Mouse (Mus musculus): ENCODE measurements around the gene Ccdc91. TPM values are rescaled to one million over a fixed set of nuclear protein-coding genes. Genes with fewer than 3 reads are reported as not detected.

Gene Ccdc91
- polyA plus RNA-seq (2015; fragmentation: Nextera tagmentation; extraction: Ambion mirVana): 45.5 and 49.0 TPM in 2 replicates

DNA sequence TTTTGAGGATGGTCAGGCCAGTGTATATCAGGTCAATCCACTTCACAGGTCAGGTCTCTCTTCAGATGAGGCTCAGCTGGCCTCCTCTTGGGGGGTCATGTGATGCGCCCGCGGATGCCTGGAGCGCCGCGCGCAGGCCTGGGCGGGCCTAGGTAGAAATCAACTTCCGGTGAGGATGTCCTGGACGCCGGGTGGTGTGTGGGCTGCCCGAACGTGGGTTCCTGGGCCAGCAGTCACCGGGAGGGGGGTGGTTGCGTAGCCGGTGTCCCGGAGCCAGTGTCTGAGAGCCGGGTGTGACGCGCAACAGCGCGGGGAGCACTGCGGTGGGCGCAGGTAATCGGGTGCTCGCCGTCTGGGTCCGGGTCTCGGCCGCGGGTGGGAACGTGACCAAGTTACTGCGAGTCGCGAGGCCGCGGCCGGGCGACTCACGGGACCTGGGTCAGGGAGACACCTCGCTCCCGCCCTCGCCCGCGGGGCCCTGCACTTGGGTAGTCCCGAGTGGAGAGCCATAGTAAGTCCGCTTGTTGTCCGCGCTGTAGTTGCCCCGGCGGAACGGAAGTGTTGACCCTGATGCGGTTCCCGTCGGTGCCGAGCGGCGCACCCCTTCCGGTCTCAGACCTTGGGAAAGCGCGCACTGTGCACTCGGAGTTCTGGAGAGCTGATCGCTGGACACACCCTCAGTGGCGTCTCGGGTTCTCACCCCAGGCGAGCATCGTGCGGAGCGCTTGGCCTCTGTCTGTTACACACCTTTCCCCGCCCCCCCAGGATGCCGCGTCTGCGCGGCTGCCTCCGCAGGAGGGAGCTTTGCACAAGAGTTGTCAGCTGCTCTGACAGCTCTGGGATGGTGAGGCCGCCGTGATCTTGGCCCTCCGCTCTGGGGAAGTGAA, at the start of gene Ccdc91:
Ccdc91 (plus strand) TSS at position 102 of the 887 bp plus-strand sequence.
- peak within 1 kb of the TSS; percentile 71 for H3K9ac ChIP-seq (replicated peaks)
- no peaks in the 10 kb centered on the region for H3K9me3 ChIP-seq (replicated peaks)
- no peaks in the 10 kb centered on the region for H3K36me3 ChIP-seq
- H3K4me2 ChIP-seq: peak within 1 kb of the TSS; percentile 81
- under 1% methylated on average over 78 of the region's 78 CpGs for WGBS
- H3K27ac ChIP-seq (replicated peaks): peak within 1 kb of the TSS; percentile 83
- peak within 1 kb of the TSS; percentile 66 for H3K4me3 ChIP-seq (replicated peaks)
- H3K27me3 ChIP-seq (replicated peaks): no peaks in the 10 kb centered on the region; the same call in 1 of the 2 replicates
- ATAC-seq (ENCODE audit: low FRiP score): peak; percentile 97
- peaks cover 15% of the 10 kb centered on the region for H3K4me1 ChIP-seq

DNA sequence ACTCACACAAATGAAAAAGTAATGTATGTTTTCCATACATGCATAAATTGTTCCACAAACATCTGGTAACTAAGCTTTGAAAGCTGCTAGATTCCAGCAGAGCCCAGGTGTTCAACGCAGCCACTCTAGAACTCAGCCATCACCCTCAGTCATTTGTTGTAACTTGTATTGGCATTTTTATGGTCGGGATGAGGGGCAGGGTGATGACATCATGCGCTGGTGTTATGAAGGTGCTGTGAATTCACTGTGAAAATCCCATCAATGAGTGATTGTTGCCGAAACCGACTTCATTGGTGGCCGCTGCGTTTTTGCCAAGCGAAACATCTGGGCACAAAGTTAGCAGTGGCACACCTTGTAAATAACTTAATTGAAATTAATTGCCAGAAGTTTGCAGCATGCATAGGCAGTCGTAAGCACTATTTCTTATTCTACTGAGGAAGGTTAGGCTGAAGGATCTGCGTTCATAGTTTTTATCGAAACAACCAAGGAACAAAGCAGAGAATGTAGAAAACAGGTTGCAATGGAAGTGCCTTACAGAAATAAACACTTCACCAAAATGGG, 48.6 kb upstream of the Ccdc91 start:
- WGBS: 87% methylated on average over 11 of the region's 11 CpGs
- H3K9me3 ChIP-seq (replicated peaks): no peaks in the 10 kb centered on the region
- no peak overlapping the region for H3K9ac ChIP-seq (replicated peaks)
- H3K4me2 ChIP-seq: no peak overlapping the region
- no peak overlapping the region for H3K27ac ChIP-seq (replicated peaks)
- H3K4me1 ChIP-seq: no peaks in the 10 kb centered on the region
- no peak overlapping the region for H3K4me3 ChIP-seq (replicated peaks)
- H3K36me3 ChIP-seq: no peaks in the 10 kb centered on the region
- ATAC-seq (ENCODE audit: low FRiP score): no peak
- no peaks in the 10 kb centered on the region for H3K27me3 ChIP-seq (replicated peaks)

DNA sequence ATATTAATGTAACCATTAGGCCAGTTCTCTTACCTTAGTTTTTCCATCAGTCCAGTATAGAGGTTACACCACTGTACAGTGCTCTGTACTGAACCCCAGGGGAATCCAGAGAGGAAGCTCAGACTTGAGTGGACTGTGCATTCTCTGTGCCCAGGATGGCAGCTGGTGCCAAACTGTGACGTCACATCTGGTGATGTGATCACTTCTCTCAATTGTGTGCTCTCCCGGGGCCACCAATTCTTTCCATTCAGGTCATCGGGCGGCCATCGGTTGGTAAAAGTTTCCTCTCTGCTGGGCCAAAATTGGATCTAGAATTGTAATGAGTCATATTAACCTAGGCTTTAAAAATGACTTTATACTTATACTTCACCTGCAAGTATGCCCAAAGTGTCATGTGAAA, 19.9 kb upstream of the Ccdc91 start:
- no peak for ATAC-seq (ENCODE audit: low FRiP score)
- Histone ChIP-seq H3K27ac (replicated peaks) (no peak overlapping the region), H3K4me2 (no peak overlapping the region), H3K9ac (replicated peaks) (no peak overlapping the region), H3K4me3 (replicated peaks) (no peak overlapping the region), H3K9me3 (replicated peaks) (no peaks in the 10 kb centered on the region), H3K36me3 (no peaks in the 10 kb centered on the region), H3K27me3 (replicated peaks) (no peaks in the 10 kb centered on the region), H3K4me1 (no peaks in the 10 kb centered on the region)
- WGBS: 79% methylated on average over 5 of the region's 5 CpGs

DNA sequence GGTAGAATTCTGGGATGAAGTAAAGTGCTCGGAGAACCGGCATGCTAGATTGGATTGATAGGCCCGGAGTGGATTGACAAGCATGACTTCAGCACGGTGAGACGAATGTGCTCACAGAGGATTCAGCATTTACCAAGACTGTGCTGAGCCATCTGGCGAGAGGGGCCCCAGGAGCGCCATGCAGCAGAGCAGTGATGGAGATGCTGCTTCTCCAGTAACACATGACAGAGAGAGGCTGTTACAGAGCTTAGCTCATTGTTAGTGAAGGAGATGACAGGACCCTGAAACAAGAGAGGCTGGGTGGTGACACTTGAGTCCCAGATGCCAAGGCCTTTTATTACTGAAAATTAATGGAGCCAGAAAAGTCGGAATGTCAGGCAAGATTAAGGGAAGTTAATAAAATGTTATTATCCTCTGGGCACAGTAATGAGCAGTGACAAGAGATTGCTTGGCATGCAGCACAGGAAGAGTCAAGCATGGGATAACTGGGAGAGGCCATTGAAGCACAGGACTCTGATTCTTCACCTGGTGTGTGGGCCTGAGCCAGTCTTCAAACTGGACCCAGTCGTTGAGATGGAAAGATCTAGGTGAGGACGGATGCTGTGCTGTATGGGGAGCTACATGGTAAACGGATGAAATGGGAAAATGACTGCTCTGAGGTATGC, 16.9 kb upstream of the Ccdc91 start:
- no peaks in the 10 kb centered on the region for H3K9me3 ChIP-seq (replicated peaks)
- H3K27ac ChIP-seq (replicated peaks): no peak overlapping the region
- whole genome bisulfite sequencing: 71% methylated on average over 11 of the region's 11 CpGs
- H3K36me3 ChIP-seq: no peaks in the 10 kb centered on the region
- no peak overlapping the region for H3K4me2 ChIP-seq
- H3K4me3 ChIP-seq (replicated peaks): no peak overlapping the region
- H3K27me3 ChIP-seq (replicated peaks): no peaks in the 10 kb centered on the region
- peak; percentile 80 for ATAC-seq (ENCODE audit: low FRiP score)
- H3K9ac ChIP-seq (replicated peaks): no peak overlapping the region
- H3K4me1 ChIP-seq: no peaks in the 10 kb centered on the region

DNA sequence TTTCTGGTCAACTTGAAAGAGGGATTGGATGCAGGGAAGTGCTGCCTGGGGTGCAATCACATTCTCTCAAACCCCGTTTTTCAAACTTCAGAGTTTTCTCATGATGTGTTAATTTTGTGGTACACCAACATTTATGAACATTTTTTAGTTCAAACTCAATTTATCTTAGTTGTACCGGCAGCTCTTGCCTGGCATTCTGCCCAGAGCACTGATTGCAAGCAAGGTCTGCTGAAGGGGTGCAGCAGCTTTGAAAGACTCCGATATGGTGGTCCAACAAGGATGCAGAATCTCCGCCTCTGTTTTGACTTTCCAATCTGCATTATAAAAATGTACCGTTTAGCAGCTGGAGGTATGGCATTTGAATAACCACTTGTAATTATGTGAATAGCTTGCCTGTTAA, 5.6 kb upstream of the Ccdc91 start:
- no peak overlapping the region for H3K9ac ChIP-seq (replicated peaks)
- no peak overlapping the region for H3K4me2 ChIP-seq
- no peaks in the 10 kb centered on the region for H3K9me3 ChIP-seq (replicated peaks)
- 69% methylated on average over 5 of the region's 5 CpGs for WGBS
- H3K4me1 ChIP-seq: no peaks in the 10 kb centered on the region
- no peaks in the 10 kb centered on the region for H3K36me3 ChIP-seq
- no peak for ATAC-seq (ENCODE audit: low FRiP score)
- no peak overlapping the region for H3K4me3 ChIP-seq (replicated peaks)
- H3K27me3 ChIP-seq (replicated peaks): no peaks in the 10 kb centered on the region; the same call in none of the 2 replicates
- H3K27ac ChIP-seq (replicated peaks): no peak overlapping the region

DNA sequence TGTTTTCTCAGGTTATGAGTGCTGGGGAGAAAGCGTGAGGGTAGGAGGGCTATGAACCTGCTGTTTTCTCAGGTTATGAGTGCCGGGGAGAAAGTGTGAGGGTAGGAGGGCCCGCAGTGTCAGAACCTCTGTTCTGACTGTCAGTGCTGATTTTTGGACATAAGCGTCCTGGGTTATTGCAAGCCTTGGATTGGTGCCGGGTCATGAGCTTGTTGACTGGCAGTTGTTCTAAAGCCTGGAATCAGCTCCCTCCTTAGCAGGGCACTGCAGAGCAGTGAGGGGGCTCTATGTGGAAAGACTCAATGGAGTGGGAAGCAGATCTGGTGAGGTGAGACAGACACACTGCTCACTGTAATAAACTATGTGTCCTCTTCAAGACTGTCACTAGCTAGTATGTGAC, 5.5 kb downstream of the Ccdc91 start:
- H3K9me3 ChIP-seq (replicated peaks): no peaks in the 10 kb centered on the region
- 91% methylated on average over 5 of the region's 5 CpGs for WGBS
- ATAC-seq (ENCODE audit: low FRiP score): no peak
- no peak overlapping the region for H3K4me2 ChIP-seq
- peaks cover 8% of the 10 kb centered on the region for H3K4me1 ChIP-seq
- H3K9ac ChIP-seq (replicated peaks): no peak overlapping the region
- no peak overlapping the region for H3K27ac ChIP-seq (replicated peaks)
- H3K27me3 ChIP-seq (replicated peaks): no peaks in the 10 kb centered on the region
- no peaks in the 10 kb centered on the region for H3K36me3 ChIP-seq
- H3K4me3 ChIP-seq (replicated peaks): no peak overlapping the region

DNA sequence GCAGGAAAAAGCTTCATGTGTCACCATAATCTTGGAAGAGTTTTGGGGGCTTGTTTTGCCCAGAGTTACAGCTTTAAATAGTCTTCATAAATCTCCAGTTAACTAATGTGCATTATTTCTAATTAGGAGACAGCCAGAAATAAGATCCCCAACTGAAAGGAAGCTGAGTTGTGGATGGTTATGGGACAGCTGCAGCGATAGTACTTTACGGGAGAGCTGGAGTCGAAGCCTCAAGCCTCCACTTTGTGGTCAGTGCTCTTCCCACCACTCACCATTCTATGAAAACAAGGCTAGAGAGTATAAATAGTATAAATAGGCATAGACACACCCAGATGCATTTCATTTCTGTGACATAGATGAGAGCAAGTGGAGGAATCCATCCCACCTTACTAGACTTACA, 14.5 kb downstream of the Ccdc91 start:
- Histone ChIP-seq H3K36me3 (0 out of 2 replicates have a peak, but pooled peaks cover 3% of the 10 kb centered on the region), H3K27ac (replicated peaks) (no peak overlapping the region), H3K9me3 (replicated peaks) (no peaks in the 10 kb centered on the region), H3K27me3 (replicated peaks) (no peaks in the 10 kb centered on the region), H3K4me1 (no peaks in the 10 kb centered on the region), H3K4me2 (no peak overlapping the region), H3K9ac (replicated peaks) (no peak overlapping the region), H3K4me3 (replicated peaks) (no peak overlapping the region)
- 96% methylated on average over 3 of the region's 3 CpGs for WGBS
- ATAC-seq (ENCODE audit: low FRiP score): no peak

DNA sequence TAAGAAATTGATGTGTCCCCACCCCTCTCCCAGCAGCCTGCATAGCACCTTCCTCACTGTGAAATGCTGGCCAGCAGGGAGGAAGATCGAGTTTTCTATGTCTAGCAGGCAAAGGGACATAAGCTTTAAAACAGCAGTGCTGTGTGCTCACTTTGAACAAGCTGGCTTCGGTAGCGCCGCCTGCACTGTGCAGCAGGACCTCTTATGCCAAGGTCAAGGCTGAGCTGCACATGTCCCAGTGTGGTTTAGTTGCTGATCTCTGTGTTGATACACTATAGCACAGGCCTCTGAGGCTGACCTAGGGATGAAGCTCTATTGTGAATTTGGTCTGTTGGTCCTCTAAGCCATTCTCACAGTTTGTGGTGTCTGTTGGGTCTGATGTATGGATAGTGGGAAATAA, 16.9 kb downstream of the Ccdc91 start:
- Histone ChIP-seq H3K4me1 (no peaks in the 10 kb centered on the region), H3K36me3 (0 out of 2 replicates have a peak, but pooled peaks cover 3% of the 10 kb centered on the region), H3K9ac (replicated peaks) (no peak overlapping the region), H3K9me3 (replicated peaks) (no peaks in the 10 kb centered on the region), H3K27ac (replicated peaks) (no peak overlapping the region), H3K4me3 (replicated peaks) (no peak overlapping the region), H3K4me2 (no peak overlapping the region), H3K27me3 (replicated peaks) (no peaks in the 10 kb centered on the region)
- WGBS: 90% methylated on average over 4 of the region's 4 CpGs
- no peak for ATAC-seq (ENCODE audit: low FRiP score)

DNA sequence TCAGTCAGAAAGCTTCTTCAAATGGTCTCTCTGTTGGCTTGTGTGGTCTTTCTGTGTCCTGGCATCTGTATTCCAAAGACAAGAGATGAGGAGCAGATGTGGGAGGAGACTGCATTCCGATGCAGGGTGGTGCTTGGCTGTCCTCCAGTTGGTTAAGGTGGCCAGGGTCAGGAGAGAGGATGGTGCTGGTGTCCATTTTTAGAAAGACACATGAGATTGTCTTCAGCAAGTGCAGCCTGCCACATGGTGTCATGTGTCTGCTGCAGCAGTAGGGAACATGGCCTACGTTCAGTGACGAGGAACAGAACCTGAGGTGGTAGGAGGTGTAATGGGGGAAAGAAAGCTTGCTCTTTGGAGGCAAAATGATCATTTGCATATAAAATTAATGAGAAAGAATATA, 25.8 kb downstream of the Ccdc91 start:
- H3K9ac ChIP-seq (replicated peaks): no peak overlapping the region
- no peak overlapping the region for H3K4me3 ChIP-seq (replicated peaks)
- H3K27ac ChIP-seq (replicated peaks): no peak overlapping the region
- no peaks in the 10 kb centered on the region for H3K36me3 ChIP-seq
- ATAC-seq (ENCODE audit: low FRiP score): no peak
- H3K4me2 ChIP-seq: no peak overlapping the region
- no peaks in the 10 kb centered on the region for H3K9me3 ChIP-seq (replicated peaks)
- WGBS: 92% methylated on average over 3 of the region's 3 CpGs
- H3K4me1 ChIP-seq: no peaks in the 10 kb centered on the region
- no peaks in the 10 kb centered on the region for H3K27me3 ChIP-seq (replicated peaks)

DNA sequence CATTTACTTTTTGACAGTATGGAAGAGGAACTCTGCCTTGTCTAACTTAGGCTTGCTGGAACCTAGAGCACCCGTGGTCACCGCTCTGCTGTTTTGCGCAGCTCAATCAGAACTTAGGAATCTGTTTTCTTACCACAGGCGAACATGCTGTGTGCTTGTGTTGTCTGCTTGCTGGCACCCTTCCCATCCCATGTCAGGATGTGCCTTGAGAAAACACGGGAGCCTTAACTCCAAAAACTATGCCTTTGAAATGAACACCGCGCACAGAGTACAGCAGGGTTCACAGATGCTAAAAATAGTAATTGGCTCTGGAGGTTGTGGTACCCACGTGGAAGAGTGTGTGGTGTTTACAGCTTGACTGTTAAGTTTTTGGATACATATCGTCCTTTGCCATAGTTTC, 30.4 kb downstream of the Ccdc91 start:
- H3K9me3 ChIP-seq (replicated peaks): no peaks in the 10 kb centered on the region
- H3K4me3 ChIP-seq (replicated peaks): no peak overlapping the region
- H3K4me1 ChIP-seq: no peaks in the 10 kb centered on the region
- H3K4me2 ChIP-seq: no peak overlapping the region
- no peak overlapping the region for H3K9ac ChIP-seq (replicated peaks)
- no peaks in the 10 kb centered on the region for H3K36me3 ChIP-seq
- no peaks in the 10 kb centered on the region for H3K27me3 ChIP-seq (replicated peaks)
- ATAC-seq (ENCODE audit: low FRiP score): no peak
- 85% methylated on average over 9 of the region's 9 CpGs for WGBS
- H3K27ac ChIP-seq (replicated peaks): no peak overlapping the region

DNA sequence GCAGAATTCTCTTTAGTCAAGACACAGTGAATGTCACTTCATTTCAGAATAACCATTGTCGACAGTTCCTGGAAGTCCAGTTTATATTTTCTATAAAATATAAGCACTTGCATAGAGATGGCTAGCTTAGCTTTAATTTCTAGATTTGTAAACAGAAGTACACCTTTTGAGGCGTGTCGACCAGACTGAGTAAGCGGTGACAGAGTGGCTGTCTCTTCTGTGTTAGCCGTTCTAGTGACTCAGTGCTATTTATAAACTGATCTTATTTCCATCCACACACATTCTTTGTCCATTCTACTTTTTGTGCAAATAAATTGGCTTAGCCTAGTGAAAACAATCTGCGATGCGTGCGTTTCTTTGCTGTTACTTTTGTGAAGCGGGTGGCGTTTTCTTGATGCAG, 30.9 kb downstream of the Ccdc91 start:
- no peak overlapping the region for H3K4me3 ChIP-seq (replicated peaks)
- H3K27me3 ChIP-seq (replicated peaks): no peaks in the 10 kb centered on the region
- no peak overlapping the region for H3K9ac ChIP-seq (replicated peaks)

DNA sequence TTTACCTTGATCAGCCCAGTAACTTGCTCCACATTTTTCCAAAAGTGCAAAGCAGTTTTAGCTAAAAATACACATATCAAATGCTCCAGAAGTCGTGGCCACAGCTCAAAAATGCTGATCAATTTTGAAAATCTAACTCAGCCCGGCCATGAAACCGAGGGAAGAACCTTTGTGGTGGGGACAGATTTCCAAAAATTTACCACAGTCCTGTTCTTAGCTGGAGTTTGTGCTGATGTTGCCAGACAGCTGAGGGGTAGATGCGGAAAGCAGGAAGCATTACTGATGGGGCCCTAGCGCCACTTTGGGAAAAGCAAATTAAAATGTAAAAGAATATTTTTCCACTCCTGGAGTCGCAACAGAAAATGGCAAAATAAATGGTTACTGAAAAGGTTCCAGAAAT, 31.6 kb downstream of the Ccdc91 start:
- H3K36me3 ChIP-seq: no peaks in the 10 kb centered on the region
- no peaks in the 10 kb centered on the region for H3K4me1 ChIP-seq
- 86% methylated on average over 6 of the region's 6 CpGs for WGBS
- no peak overlapping the region for H3K27ac ChIP-seq (replicated peaks)
- H3K27me3 ChIP-seq (replicated peaks): no peaks in the 10 kb centered on the region
- H3K9me3 ChIP-seq (replicated peaks): no peaks in the 10 kb centered on the region
- H3K4me3 ChIP-seq (replicated peaks): no peak overlapping the region
- no peak for ATAC-seq (ENCODE audit: low FRiP score)
- no peak overlapping the region for H3K9ac ChIP-seq (replicated peaks)
- H3K4me2 ChIP-seq: no peak overlapping the region

More for the DNA sequence above, 30.9 kb downstream of the Ccdc91 start:
- no peak overlapping the region for H3K27ac ChIP-seq (replicated peaks)
- no peaks in the 10 kb centered on the region for H3K36me3 ChIP-seq
- 91% methylated on average over 10 of the region's 10 CpGs for WGBS
- H3K4me2 ChIP-seq: no peak overlapping the region
- H3K4me1 ChIP-seq: no peaks in the 10 kb centered on the region
- no peak for ATAC-seq (ENCODE audit: low FRiP score)
- H3K9me3 ChIP-seq (replicated peaks): no peaks in the 10 kb centered on the region
